Mouse (Mus musculus): ENCODE data around the gene Lrig1.

GRCm38 (mm10) chr6:94696182-94697080 is 3.5 kb downstream of the Lrig1 start:
- TF ChIP-seq POLR2A (IDR thresholded peaks at IDR 0.05; ENCODE audit: borderline replicate concordance, low read depth, low read length) (no peak), CTCF (IDR thresholded peaks at IDR 0.05; ENCODE audit: low read depth, low read length) (no peak)

All from bone marrow macrophage, adult 2 months (primary cell).